Mouse (Mus musculus) hindbrain, embryonic 15.5 days (tissue): ENCODE data around the gene Gm19668. TPM values are rescaled to one million over a fixed set of nuclear protein-coding genes. Genes with fewer than 3 reads are reported as not detected.
"Not testable (repeated sequence)": the region's sequence is repeated elsewhere in the genome, so short reads cannot be mapped to it uniquely, and the experiment has no call there.

Source experiments
- ATAC-seq: fragments of 200-750 bp; cut with Nextera tagmentation; 2 replicates; pipeline ENCODE4 v1.8.0; 2017; ENCODE audit warnings: low read depth, moderate number of reproducible peaks, moderate TSS enrichment; ENCODE audit not compliant: low FRiP score
- H3K27ac ChIP-seq: fragments of 300-500 bp; sonication (generic); replicated peaks from 2 replicates; pipeline ENCODE4 v1.5.1; 2015; ENCODE audit warnings: mild to moderate bottlenecking, inconsistent platforms
- H3K27me3 ChIP-seq: fragments of 300-500 bp; sonication (generic); 2 replicates; pipeline ENCODE4 v1.6.1; 2015; ENCODE audit warnings: control low read depth, inconsistent platforms
- H3K36me3 ChIP-seq: fragments of 300-500 bp; sonication (generic); 2 replicates; pipeline ENCODE4 v1.6.1; 2015; ENCODE audit warnings: control low read depth, inconsistent platforms
- H3K4me1 ChIP-seq: fragments of 300-500 bp; sonication (generic); replicated peaks from 2 replicates; pipeline ENCODE4 v1.6.1; 2015; ENCODE audit warnings: control low read depth, inconsistent platforms
- H3K4me2 ChIP-seq: fragments of 300-500 bp; sonication (generic); 2 replicates; pipeline ENCODE4 v1.6.1; 2015; ENCODE audit warnings: moderate library complexity, mild to moderate bottlenecking, inconsistent platforms
- H3K4me3 ChIP-seq: fragments of 300-500 bp; sonication (generic); 2 replicates; pipeline ENCODE4 v1.5.1; 2015; ENCODE audit warnings: mild to moderate bottlenecking, inconsistent platforms
- H3K9ac ChIP-seq: fragments of 300-500 bp; sonication (generic); 2 replicates; pipeline ENCODE4 v1.6.1; 2015; ENCODE audit warnings: inconsistent platforms
- H3K9me3 ChIP-seq: fragments of 300-500 bp; sonication (generic); 2 replicates; pipeline ENCODE4 v1.6.1; 2016; ENCODE audit warnings: control low read depth, inconsistent platforms
- WGBS: fragments of 180-500 bp; shearing (Covaris S2); methylation state at CpG from one replicate; pipeline ENCODE4 v1.1.7; 2015; 5-methylcytosine and 5-hydroxymethylcytosine counted together
- polyA plus RNA-seq: library from polyadenylated mRNA; unstranded; fragments of >200 nt; fragmentation: Nextera tagmentation; extraction: Ambion mirVana; gene quantifications from 2 replicates; pipeline ENCODE4 v1.2.1, GENCODE M21; 2015

Gene Gm19668
- polyA plus RNA-seq, 1 experiment from 2014 or later = not detected

DNA sequence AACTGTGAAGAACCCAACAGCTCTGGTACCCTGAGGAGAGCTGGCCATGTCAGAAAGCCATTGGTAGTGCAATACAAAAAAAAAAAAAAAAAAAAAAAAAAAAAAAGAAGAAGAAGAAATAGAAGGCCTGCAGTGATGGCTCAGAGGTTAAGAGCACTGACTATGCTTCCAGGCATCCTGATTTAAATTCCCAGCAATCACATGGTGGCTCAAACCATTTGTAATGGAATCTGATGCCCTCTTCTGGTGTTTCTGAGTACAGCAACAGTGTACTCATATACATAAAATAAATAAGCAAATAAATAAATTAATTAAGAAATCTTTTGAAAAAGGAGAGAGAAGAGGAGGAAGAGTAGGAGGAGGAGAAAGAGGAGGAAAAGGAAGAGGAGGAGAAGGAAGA, 45.5 kb downstream of the Gm19668 start:
- Histone ChIP-seq H3K4me1 (no peaks in the 10 kb centered on the region), H3K9ac (no peak overlapping the region), H3K27me3 (no peaks in the 10 kb centered on the region), H3K27ac (no peak overlapping the region), H3K4me3 (no peak overlapping the region), H3K4me2 (no peak overlapping the region), H3K36me3 (no peaks in the 10 kb centered on the region), H3K9me3 (no peaks in the 10 kb centered on the region)
- ATAC-seq = no peak

DNA sequence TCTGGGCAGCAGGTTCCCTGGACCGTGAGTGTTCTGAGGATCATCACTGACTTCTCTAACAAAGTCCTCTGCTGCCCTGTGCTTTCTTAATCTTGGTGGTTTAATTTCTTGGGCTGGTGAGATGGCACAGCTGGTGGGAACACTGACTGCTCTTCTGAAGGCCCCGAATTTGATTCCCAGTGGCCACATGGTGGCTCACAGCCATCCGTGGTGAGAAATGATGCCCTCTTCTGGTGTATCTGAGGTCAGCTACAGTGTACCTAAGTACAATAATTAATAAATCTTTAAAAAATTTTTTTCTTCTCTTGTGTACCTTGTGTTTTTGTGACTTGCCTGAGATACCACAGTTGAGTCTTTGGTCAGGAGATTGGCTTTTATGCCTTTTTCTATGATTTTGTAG, 46.6 kb downstream of the Gm19668 start:
- H3K9ac ChIP-seq, H3K36me3 ChIP-seq, H3K27me3 ChIP-seq, H3K4me1 ChIP-seq, H3K4me3 ChIP-seq, H3K4me2 ChIP-seq, H3K9me3 ChIP-seq, ATAC-seq, H3K27ac ChIP-seq: not testable (repeated sequence)
- 61% methylated on average over 3 of the region's 3 CpGs for WGBS

DNA sequence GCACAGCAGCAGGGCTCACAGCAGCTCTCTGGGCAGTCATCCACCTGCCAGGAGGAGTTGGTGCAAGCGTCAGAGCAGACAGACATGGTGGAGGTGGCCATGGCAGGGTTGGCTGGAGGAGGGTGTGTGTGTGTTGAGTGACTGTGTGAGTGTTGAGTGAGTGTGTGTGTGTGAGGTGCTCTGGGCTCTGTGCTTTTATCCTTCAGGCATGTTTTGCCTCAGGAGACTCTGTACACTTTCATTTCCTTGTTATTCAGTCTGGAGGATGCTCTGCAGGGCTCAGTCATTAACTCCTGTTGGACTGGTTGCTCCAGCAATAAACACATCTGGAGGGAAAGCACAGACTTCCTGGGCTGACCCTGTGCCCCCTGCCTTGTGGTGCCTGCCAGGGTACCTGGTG, 47.7 kb downstream of the Gm19668 start, which contains the start of gene Gm9736:
Gene Gm9736 (minus strand): TSS at position 101 of the 400 bp plus-strand sequence.
- not testable (repeated sequence) for H3K27ac ChIP-seq, H3K27me3 ChIP-seq, H3K9me3 ChIP-seq, H3K4me1 ChIP-seq, H3K4me2 ChIP-seq, H3K9ac ChIP-seq, H3K36me3 ChIP-seq, H3K4me3 ChIP-seq, ATAC-seq
- 67% methylated on average over 1 of the region's 1 CpGs for WGBS

DNA sequence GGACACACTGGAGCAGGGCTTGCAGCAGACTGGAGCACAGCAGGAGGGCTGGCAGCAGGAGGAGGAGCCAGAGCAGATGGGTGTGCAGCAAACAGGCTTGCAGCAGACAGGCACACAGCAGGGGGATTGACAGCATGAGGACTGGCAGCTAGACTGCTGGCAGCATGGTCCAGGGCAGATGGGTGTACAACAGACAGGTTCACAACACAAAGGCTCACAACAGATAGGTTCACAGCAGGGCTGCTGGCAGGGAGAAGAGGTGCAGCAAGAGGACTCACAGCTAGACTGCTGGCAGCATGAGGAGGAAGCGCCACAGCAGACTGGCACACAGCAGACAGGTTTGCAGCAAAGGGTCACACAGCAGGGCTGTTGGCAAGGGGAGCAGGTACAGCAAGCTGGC, 48.2 kb downstream of the Gm19668 start:
- not testable (repeated sequence) for ATAC-seq

More for the DNA sequence above, 48.2 kb downstream of the Gm19668 start:
- H3K27ac ChIP-seq, H3K27me3 ChIP-seq, H3K4me2 ChIP-seq, H3K9ac ChIP-seq, H3K36me3 ChIP-seq, H3K4me3 ChIP-seq, H3K4me1 ChIP-seq, H3K9me3 ChIP-seq: not testable (repeated sequence)
- WGBS = 59% methylated on average over 1 of the region's 1 CpGs

Other genes with a start within 250 kb of the Gm19668 start
- gene Pttg1ip, start 217.4 kb downstream of the Gm19668 start, polyA plus RNA-seq = 75.2 and 81.7 TPM in 2 replicates
- 282 and 283 TPM in 2 replicates for gene Sumo3, start 193.0 kb downstream of the Gm19668 start, polyA plus RNA-seq
- 2.9 TPM in 1 of 2 replicates, not detected in the other for gene Gm49325, start 192.9 kb downstream of the Gm19668 start, polyA plus RNA-seq
- gene Ube2g2, start 176.9 kb downstream of the Gm19668 start, polyA plus RNA-seq = 83.8 and 90.0 TPM in 2 replicates
- 0.99 and 1.3 TPM in 2 replicates for gene Tspear, start 112.6 kb downstream of the Gm19668 start, polyA plus RNA-seq
- gene Gm19402, start 108.4 kb downstream of the Gm19668 start, polyA plus RNA-seq = not detected in 2 replicates
- gene Gm9508, start 101.9 kb downstream of the Gm19668 start, polyA plus RNA-seq = not detected in 2 replicates
- gene Gm10272, start 92.5 kb downstream of the Gm19668 start, polyA plus RNA-seq = not detected in 2 replicates
- not detected in 2 replicates for gene Gm10024, start 87.7 kb downstream of the Gm19668 start, polyA plus RNA-seq
- not detected in 2 replicates for gene Gm10142, start 83.3 kb downstream of the Gm19668 start, polyA plus RNA-seq
- not detected in 2 replicates for gene Krtap12-1, start 78.5 kb downstream of the Gm19668 start, polyA plus RNA-seq
- gene Gm10100, start 72.6 kb downstream of the Gm19668 start, polyA plus RNA-seq = not detected in 2 replicates
- gene Gm18596, start 56.5 kb downstream of the Gm19668 start, polyA plus RNA-seq = not detected in 2 replicates
- gene Gm9736, start 47.8 kb downstream of the Gm19668 start, polyA plus RNA-seq = not detected in 2 replicates
- gene Gm3233, start 39.5 kb downstream of the Gm19668 start, polyA plus RNA-seq = not detected in 2 replicates
- not detected in 2 replicates for gene Gm3238, start 27.8 kb downstream of the Gm19668 start, polyA plus RNA-seq
- not detected in 2 replicates for gene Gm7138, start 22.2 kb downstream of the Gm19668 start, polyA plus RNA-seq
- not detected in 2 replicates for gene Gm3250, start 16.6 kb downstream of the Gm19668 start, polyA plus RNA-seq
- gene Gm7137, start 10.9 kb downstream of the Gm19668 start, polyA plus RNA-seq = not detected in 2 replicates
- not detected in 2 replicates for gene Gm9639, start 4.1 kb downstream of the Gm19668 start, polyA plus RNA-seq
- gene Gm9507, start 12.7 kb upstream of the Gm19668 start, polyA plus RNA-seq = not detected in 2 replicates
- not detected in 2 replicates for gene Gm2696, start 15.5 kb upstream of the Gm19668 start, polyA plus RNA-seq
- not detected in 2 replicates for gene Krtap10-4, start 28.0 kb upstream of the Gm19668 start, polyA plus RNA-seq
- not detected in 2 replicates for gene Krtap10-10, start 36.8 kb upstream of the Gm19668 start, polyA plus RNA-seq
- not detected in 2 replicates for gene Gm36176, start 47.7 kb upstream of the Gm19668 start, polyA plus RNA-seq
- gene Gm10318, start 53.7 kb upstream of the Gm19668 start, polyA plus RNA-seq = not detected in 2 replicates
- not detected in 2 replicates for gene Gm3285, start 62.8 kb upstream of the Gm19668 start, polyA plus RNA-seq
- 21.4 and 23.9 TPM in 2 replicates for gene Lrrc3, start 103.4 kb upstream of the Gm19668 start, polyA plus RNA-seq
- gene Trpm2, start 171.4 kb upstream of the Gm19668 start, polyA plus RNA-seq = 5.4 and 7.1 TPM in 2 replicates
- 46.8 and 54.5 TPM in 2 replicates for gene 1810043G02Rik, start 179.4 kb upstream of the Gm19668 start, polyA plus RNA-seq
- 120 and 126 TPM in 2 replicates for gene Pfkl, start 210.9 kb upstream of the Gm19668 start, polyA plus RNA-seq
- not detected in 2 replicates for gene Dnmt3l, start 242.8 kb upstream of the Gm19668 start, polyA plus RNA-seq
- gene Aire, start 244.5 kb upstream of the Gm19668 start, polyA plus RNA-seq = 0.51 TPM in 1 of 2 replicates, not detected in the other